Mouse (Mus musculus) hindbrain, postnatal 0 days (tissue): ENCODE data around the gene Bnip1. TPM values are rescaled to one million over a fixed set of nuclear protein-coding genes. Genes with fewer than 3 reads are reported as not detected.

ENCODE experiments used
- ATAC-seq: fragments of 200-750 bp; cut with Nextera tagmentation; 2 replicates; pipeline ENCODE4 v1.8.0; 2017; ENCODE audit warnings: mild to moderate bottlenecking, moderate TSS enrichment, moderate library complexity
- DNase-seq: peaks from one replicate; pipeline ENCODE4 v3.0.0-alpha.2; 2015; ENCODE audit warnings: low spot score
- H3K27ac ChIP-seq: fragments of 300-500 bp; sonication (generic); 2 replicates; pipeline ENCODE4 v1.5.1; 2014; ENCODE audit warnings: mild to moderate bottlenecking
- H3K27me3 ChIP-seq: fragments of 300-500 bp; sonication (generic); 2 replicates; pipeline ENCODE4 v1.6.1; 2014; ENCODE audit warnings: low read length, mixed read lengths; ENCODE audit not compliant: insufficient read depth
- H3K36me3 ChIP-seq: fragments of 300-500 bp; sonication (generic); 2 replicates; pipeline ENCODE4 v1.6.1; 2014; ENCODE audit warnings: low read length, mixed read lengths; ENCODE audit not compliant: insufficient read depth
- H3K4me1 ChIP-seq: fragments of 300-500 bp; sonication (generic); 2 replicates; pipeline ENCODE4 v1.6.1; 2014; ENCODE audit warnings: antibody characterized with exemption, low read length, mixed read lengths; ENCODE audit not compliant: insufficient read depth
- H3K4me2 ChIP-seq: fragments of 300-500 bp; sonication (generic); 2 replicates; pipeline ENCODE4 v1.6.1; 2014; ENCODE audit warnings: low read depth, mild to moderate bottlenecking, low read length, moderate library complexity, mixed read lengths
- H3K4me3 ChIP-seq: fragments of 300-500 bp; sonication (generic); 2 replicates; pipeline ENCODE4 v1.5.1; 2014; ENCODE audit warnings: low read length
- H3K9ac ChIP-seq: fragments of 300-500 bp; sonication (generic); replicated peaks from 2 replicates; pipeline ENCODE4 v1.6.1; 2014; ENCODE audit warnings: mild to moderate bottlenecking, low read length, moderate library complexity, mixed read lengths
- H3K9me3 ChIP-seq: fragments of 300-500 bp; sonication (generic); 2 replicates; pipeline ENCODE4 v1.6.1; 2016; ENCODE audit warnings: low read length, mixed read lengths
- CTCF ChIP-seq: IDR thresholded peaks from 2 replicates; pipeline ENCODE4 v1.5.1; 2016; ENCODE audit warnings: antibody characterized with exemption, control low read depth, low read depth
- WGBS: fragments of 180-500 bp; shearing (Covaris S2); extraction: QIAGEN DNeasy Blood & Tissue Kit; methylation state at CpG from one replicate; pipeline ENCODE4 v1.1.7; 2014; 5-methylcytosine and 5-hydroxymethylcytosine counted together
- polyA plus RNA-seq: library from polyadenylated mRNA; unstranded; fragments of >200 nt; fragmentation: Nextera tagmentation; extraction: Ambion mirVana; gene quantifications from 2 replicates; pipeline ENCODE4 v1.2.1, GENCODE M21; 2015
- total RNA-seq: library from RNA; depleted of rRNA; stranded (reverse); fragments of >200 nt; gene quantifications from 2 replicates; pipeline ENCODE4 v1.2.3, GENCODE M21; 2014; rRNA removed

Gene Bnip1
- total RNA-seq (38.6 and 42.1 TPM in 2 replicates), polyA plus RNA-seq (45.2 and 48.1 TPM in 2 replicates)

DNA sequence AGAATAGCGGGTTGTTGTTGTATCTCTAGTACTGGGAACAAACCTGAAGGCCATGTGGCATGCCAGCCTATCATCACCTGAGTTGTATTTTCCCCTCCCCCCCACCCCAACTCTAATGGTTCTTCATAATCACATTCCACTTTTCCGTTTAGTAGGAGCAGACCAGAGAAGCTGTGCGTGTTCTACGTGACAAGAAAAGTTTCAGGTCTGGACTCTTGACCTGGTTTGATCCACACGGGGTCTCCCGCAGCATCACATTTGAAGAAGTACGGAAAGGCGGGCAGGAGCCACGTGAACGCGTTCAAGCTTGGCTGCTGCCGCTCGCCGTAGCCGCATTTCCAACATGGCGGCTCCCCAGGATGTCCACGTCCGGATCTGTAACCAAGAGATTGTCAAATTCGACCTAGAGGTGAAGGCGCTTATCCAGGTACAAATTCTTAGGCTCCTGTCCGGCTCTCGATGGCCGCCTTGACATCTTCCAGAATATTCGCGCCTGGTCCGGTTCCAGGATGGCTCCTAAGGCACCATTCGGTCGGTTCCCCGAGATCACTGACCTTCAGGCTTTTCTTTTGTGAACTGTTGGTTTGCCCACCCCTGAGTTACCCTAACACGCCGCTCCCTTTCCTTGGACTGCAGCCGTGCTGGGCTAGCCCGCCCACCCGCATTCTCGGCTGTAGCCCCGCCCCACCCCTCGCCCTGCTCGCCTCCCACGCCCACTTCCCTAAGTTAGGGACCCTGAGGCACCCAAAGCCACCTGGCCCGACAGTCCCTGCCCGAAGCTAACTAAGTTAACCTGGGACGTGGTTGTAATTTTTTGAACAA, at the start of gene Bnip1:
Gene Bnip1, plus strand, starts transcription at position 317 of the 822 bp plus-strand sequence.
- TF ChIP-seq CTCF: no peak
- Histone ChIP-seq H3K36me3 (peaks cover 19% of the 10 kb centered on the region), H3K9me3 (no peaks in the 10 kb centered on the region), H3K4me1 (peaks cover 5% of the 10 kb centered on the region), H3K4me3 (peak within 1 kb of the TSS; percentile 73), H3K27ac (peak within 1 kb of the TSS; percentile 62), H3K9ac (peak within 1 kb of the TSS; percentile 80), H3K27me3 (no peaks in the 10 kb centered on the region), H3K4me2 (peak within 1 kb of the TSS; percentile 95)
- WGBS: under 1% methylated on average over 42 of the region's 42 CpGs
- peak; percentile 87 for ATAC-seq
- DNase-seq: peak; percentile 91

DNA sequence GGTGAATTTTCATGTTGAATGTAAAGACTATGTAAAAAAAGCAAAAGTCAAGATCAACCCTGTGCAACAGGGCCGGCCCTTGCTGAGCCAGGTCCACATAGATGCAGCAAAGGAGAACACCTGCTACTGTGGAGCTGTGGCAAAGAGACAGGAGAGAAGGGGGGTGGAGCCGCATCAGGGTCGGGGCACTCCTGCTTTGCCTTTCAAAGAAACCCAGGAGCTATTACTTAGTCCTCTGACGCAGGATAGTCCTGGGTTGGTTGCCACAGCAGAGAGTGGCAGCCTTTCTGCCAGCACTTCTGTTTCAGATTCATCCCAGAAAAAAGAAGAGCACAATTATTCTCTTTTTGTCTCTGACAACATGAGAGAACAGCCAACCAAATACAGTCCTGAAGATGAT, 38.3 kb upstream of the Bnip1 start:
- H3K27ac ChIP-seq: no peak overlapping the region
- 60% methylated on average over 4 of the region's 4 CpGs for WGBS
- H3K4me2 ChIP-seq: no peak overlapping the region

DNA sequence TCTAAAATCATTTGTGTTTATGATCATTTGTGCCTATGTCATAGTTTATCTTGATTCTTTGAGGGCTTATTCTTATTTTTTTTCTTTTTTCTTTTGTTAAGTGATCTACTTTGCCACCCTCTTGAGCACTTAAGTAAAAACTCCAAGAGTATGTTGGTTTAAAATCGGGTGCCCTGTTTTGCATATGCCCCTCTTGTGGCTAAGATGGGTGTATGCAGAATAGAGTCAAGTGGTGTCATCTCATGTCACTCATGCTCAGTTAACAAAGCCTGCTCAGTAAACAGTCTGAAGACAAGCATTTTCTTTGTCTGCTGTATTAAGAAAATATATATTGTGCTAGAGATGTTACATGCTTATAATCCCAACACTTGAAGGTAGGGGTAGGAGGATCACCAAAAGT, 37.6 kb upstream of the Bnip1 start:
- 59% methylated on average over 1 of the region's 1 CpGs for WGBS
- Histone ChIP-seq H3K27ac (no peak overlapping the region), H3K9me3 (no peaks in the 10 kb centered on the region), H3K4me1 (no peaks in the 10 kb centered on the region), H3K27me3 (no peaks in the 10 kb centered on the region), H3K9ac (no peak overlapping the region), H3K4me3 (no peak overlapping the region), H3K36me3 (no peaks in the 10 kb centered on the region), H3K4me2 (no peak overlapping the region)
- ATAC-seq: no peak
- TF ChIP-seq CTCF: no peak
- DNase-seq: no peak

More for the DNA sequence above, 38.3 kb upstream of the Bnip1 start:
- DNase-seq (no peak), ATAC-seq (no peak)
- Histone ChIP-seq H3K27me3 (no peaks in the 10 kb centered on the region), H3K9me3 (no peaks in the 10 kb centered on the region), H3K36me3 (no peaks in the 10 kb centered on the region), H3K4me1 (no peaks in the 10 kb centered on the region), H3K4me3 (no peak overlapping the region), H3K9ac (no peak overlapping the region)
- TF ChIP-seq CTCF: no peak

DNA sequence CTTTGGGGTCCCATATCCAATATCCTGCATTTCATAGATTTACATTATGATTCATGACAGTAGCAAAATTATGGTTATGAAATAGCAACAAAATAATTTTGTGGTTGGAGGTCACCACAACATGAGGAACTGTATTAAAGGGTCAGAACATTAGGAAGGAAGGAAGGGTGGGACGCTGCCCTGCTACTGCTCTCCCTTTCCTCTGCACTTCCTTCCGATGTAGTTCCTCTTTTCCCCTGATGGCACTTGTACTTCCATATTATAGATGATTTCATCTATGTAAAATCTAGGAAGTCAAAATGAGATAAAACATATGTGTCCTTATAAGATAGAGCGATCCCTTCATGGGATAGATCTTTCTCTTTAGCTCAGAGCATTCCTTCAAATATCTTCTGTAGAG, 30.9 kb upstream of the Bnip1 start:
- ATAC-seq (no peak), DNase-seq (no peak)
- Histone ChIP-seq H3K27me3 (no peaks in the 10 kb centered on the region), H3K4me2 (no peak overlapping the region), H3K4me1 (no peaks in the 10 kb centered on the region), H3K9me3 (no peaks in the 10 kb centered on the region), H3K36me3 (no peaks in the 10 kb centered on the region), H3K4me3 (no peak overlapping the region), H3K9ac (no peak overlapping the region), H3K27ac (no peak overlapping the region)
- TF ChIP-seq CTCF: no peak
- WGBS: 91% methylated on average over 3 of the region's 3 CpGs

DNA sequence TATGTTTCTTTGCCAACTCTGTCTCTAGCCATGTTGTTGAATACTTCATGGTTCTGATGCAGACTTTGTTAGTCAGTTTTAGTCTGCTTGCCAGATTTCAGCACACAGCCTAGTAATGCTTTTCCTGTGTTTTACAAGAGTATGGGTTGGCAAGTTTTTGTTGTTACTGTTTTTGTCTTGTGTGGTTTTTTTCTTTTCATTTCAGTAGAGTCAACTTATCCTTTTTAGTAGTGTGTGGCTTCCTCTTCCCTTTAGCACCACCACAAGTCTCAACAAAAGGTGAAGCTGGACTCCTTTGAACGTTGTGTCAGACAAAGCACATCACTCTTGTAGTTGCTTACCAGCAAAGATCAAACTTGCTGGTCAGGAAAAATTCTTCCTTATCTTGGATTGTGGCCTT, 28.6 kb upstream of the Bnip1 start:
- H3K27me3 ChIP-seq: no peaks in the 10 kb centered on the region
- no peak for TF ChIP-seq CTCF
- no peak for DNase-seq
- WGBS: 78% methylated on average over 1 of the region's 1 CpGs
- no peak overlapping the region for H3K4me3 ChIP-seq
- no peaks in the 10 kb centered on the region for H3K4me1 ChIP-seq
- H3K4me2 ChIP-seq: no peak overlapping the region
- H3K9me3 ChIP-seq: no peaks in the 10 kb centered on the region
- no peak overlapping the region for H3K9ac ChIP-seq
- no peak for ATAC-seq
- H3K36me3 ChIP-seq: no peaks in the 10 kb centered on the region
- no peak overlapping the region for H3K27ac ChIP-seq

DNA sequence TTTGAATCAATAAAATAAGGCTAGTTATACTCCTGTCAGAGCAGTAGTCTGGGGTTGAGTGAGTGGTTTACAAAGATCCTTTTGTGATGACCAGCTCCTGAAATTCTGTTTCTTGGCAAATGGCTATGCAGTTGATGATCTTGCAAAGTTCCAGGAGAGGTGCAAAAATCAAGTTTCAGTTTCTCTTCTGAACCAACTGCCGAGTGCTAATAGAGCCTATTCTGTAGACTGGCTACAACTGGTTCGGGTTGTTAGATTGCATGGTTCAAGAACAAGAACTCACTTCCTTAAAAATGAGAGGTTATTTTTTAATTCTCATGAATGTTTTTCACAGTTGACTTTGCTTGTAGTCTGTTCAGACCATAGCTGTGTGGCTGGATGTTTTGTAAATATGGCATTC, 27.4 kb upstream of the Bnip1 start:
- no peak for TF ChIP-seq CTCF
- Histone ChIP-seq H3K9me3 (no peaks in the 10 kb centered on the region), H3K4me2 (no peak overlapping the region), H3K36me3 (no peaks in the 10 kb centered on the region), H3K4me1 (no peaks in the 10 kb centered on the region), H3K27ac (no peak overlapping the region), H3K27me3 (no peaks in the 10 kb centered on the region), H3K4me3 (no peak overlapping the region), H3K9ac (no peak overlapping the region)
- 83% methylated on average over 2 of the region's 2 CpGs for WGBS
- DNase-seq (no peak), ATAC-seq (no peak)
